Comparison of ENCODE assay signal across 9 mouse cellular contexts in genomic region chr10:52021736-52022394, GRCm38 (mm10). TPM values are rescaled to one million over a fixed set of nuclear protein-coding genes. Genes with fewer than 3 reads are reported as not detected.
A peak's percentile ranks its signal among the peaks of the same experiment; 100 is the strongest.
DNase-seq lines count a peak whose midpoint lies in the region; ATAC-seq lines count a peak whose summit lies in the region.
"Had no signal": no experiment of that assay in that cellular context is flagged by ENCODE, and none has a peak within 500 bp of the region (broad histone marks: within the 10 kb centered on the region; RNA-seq: fewer than 3 reads in every experiment).

No protein-coding gene starts in this region.

- intact Hi-C loops in heart, postnatal 25 days (cut with DNase I): loop anchor here (10.0 kb wide), 1 partner anchor 1127 kb away; the partner anchor contains the start of gene Sim1

- ATAC-seq in heart, embryonic 12.5 days (ENCODE audit: insufficient number of reproducible peaks, low FRiP score): no peak
- peak; percentile 59 for ATAC-seq in hindbrain, embryonic 15.5 days (ENCODE audit: low FRiP score, low read depth)
- ATAC-seq in midbrain, embryonic 15.5 days (replicated peaks): peak; percentile 68

- no peaks in the 10 kb centered on the region for H3K9me3 ChIP-seq in heart, embryonic 12.5 days (replicated peaks)
- no peaks in the 10 kb centered on the region for H3K9me3 ChIP-seq in hindbrain, embryonic 15.5 days
- H3K9me3 ChIP-seq in midbrain, embryonic 15.5 days: no peaks in the 10 kb centered on the region

- H3K27me3 ChIP-seq in heart, embryonic 12.5 days (replicated peaks): peaks cover 74% of the 10 kb centered on the region
- peaks cover 69% of the 10 kb centered on the region for H3K27me3 ChIP-seq in hindbrain, embryonic 15.5 days
- peaks cover 73% of the 10 kb centered on the region for H3K27me3 ChIP-seq in midbrain, embryonic 15.5 days (replicated peaks)

- peaks cover 15% of the 10 kb centered on the region for H3K4me1 ChIP-seq in heart, embryonic 12.5 days (replicated peaks)
- H3K4me1 ChIP-seq in hindbrain, embryonic 15.5 days (replicated peaks): peaks cover 13% of the 10 kb centered on the region
- peaks cover 17% of the 10 kb centered on the region for H3K4me1 ChIP-seq in midbrain, embryonic 15.5 days

- H3K9ac ChIP-seq in heart, embryonic 12.5 days: peak overlapping the region; percentile 46; the same call in 1 of the 2 replicates
- H3K9ac ChIP-seq in hindbrain, embryonic 15.5 days: no peak overlapping the region
- H3K9ac ChIP-seq in midbrain, embryonic 15.5 days: no peak overlapping the region

- under 1% methylated on average over 14 of the region's 15 CpGs for WGBS in heart, embryonic 12.5 days
- WGBS in hindbrain, embryonic 15.5 days: under 1% methylated on average over 15 of the region's 15 CpGs
- under 1% methylated on average over 15 of the region's 15 CpGs for WGBS in midbrain, embryonic 15.5 days

- no peak overlapping the region for H3K27ac ChIP-seq in heart, embryonic 12.5 days (ENCODE audit: poor library complexity, severe bottlenecking)
- no peak overlapping the region for H3K27ac ChIP-seq in hindbrain, embryonic 15.5 days (replicated peaks)
- H3K27ac ChIP-seq in midbrain, embryonic 15.5 days: no peak overlapping the region

- H3K36me3 ChIP-seq in heart, embryonic 12.5 days: no peaks in the 10 kb centered on the region
- H3K36me3 ChIP-seq in hindbrain, embryonic 15.5 days: no peaks in the 10 kb centered on the region
- no peaks in the 10 kb centered on the region for H3K36me3 ChIP-seq in midbrain, embryonic 15.5 days (replicated peaks)

- DNase-seq in heart, postnatal 25 days (ENCODE audit: low spot score): no peak
- peak; percentile 55 for DNase-seq in embryo, embryonic 10.5 days (ENCODE audit: low spot score)
- no peak for DNase-seq in layer of hippocampus, adult 18-20 months (ENCODE audit: low spot score in 2 of 2)
- no peak for DNase-seq in cerebellum, postnatal 36 days
- DNase-seq in MN1 (ENCODE audit: low spot score): no peak

- peak overlapping the region; percentile 99 for H3K4me2 ChIP-seq in heart, embryonic 12.5 days
- H3K4me2 ChIP-seq in hindbrain, embryonic 15.5 days: peak overlapping the region; percentile 89
- peak overlapping the region; percentile 95 for H3K4me2 ChIP-seq in midbrain, embryonic 15.5 days

- peak overlapping the region; percentile 59 for H3K4me3 ChIP-seq in heart, embryonic 12.5 days
- H3K4me3 ChIP-seq in hindbrain, embryonic 15.5 days: peak overlapping the region; percentile 47
- peak overlapping the region; percentile 47 for H3K4me3 ChIP-seq in midbrain, embryonic 15.5 days

RNA-seq across cellular contexts. Expression of gene Vgll2, which starts 0.4 kb away (rescaled TPM):
- 0.29 and 0.33 TPM in 2 replicates for polyA plus RNA-seq in heart, embryonic 12.5 days (2016; fragmentation: Nextera tagmentation; extraction: Ambion mirVana)
- not detected for total RNA-seq in heart, postnatal 25 days (2021)
- 0.17 and 0.19 TPM in 2 replicates for polyA plus RNA-seq in hindbrain, embryonic 15.5 days (2015; fragmentation: Nextera tagmentation; extraction: Ambion mirVana)
- 0.78 and 1.8 TPM in 2 replicates for polyA plus RNA-seq in midbrain, embryonic 15.5 days (2015; fragmentation: Nextera tagmentation; extraction: Ambion mirVana)
- under 1 TPM in 1 of 2 experiments, not detected in 1; 0.37 TPM for total RNA-seq in layer of hippocampus, adult 18-20 months (2021)
- total RNA-seq: left cerebral cortex, adult 8-10 months had no signal
